Mouse (Mus musculus) G1E (cell line): Measurements from ENCODE around the gene Pgrmc2. TPM values are rescaled to one million over a fixed set of nuclear protein-coding genes. Genes with fewer than 3 reads are reported as not detected.

ENCODE experiments used
- ATAC-seq: 2 replicates; pipeline ENCODE4 v1.8.0; 2016; ENCODE audit warnings: mild to moderate bottlenecking; ENCODE audit not compliant: insufficient number of reproducible peaks, poor library complexity, low FRiP score, severe bottlenecking; ENCODE audit errors: extremely low read depth
- DNase-seq: peaks from one replicate; pipeline ENCODE4 v3.0.0; 2012; ENCODE audit warnings: low spot score
- H3K27me3 ChIP-seq: 2 replicates; pipeline ENCODE4 v1.6.1; 2012; ENCODE audit warnings: mild to moderate bottlenecking, low read length, inconsistent platforms; ENCODE audit not compliant: insufficient read depth
- H3K36me3 ChIP-seq: replicated peaks from 2 replicates; pipeline ENCODE3; 2012; ENCODE audit warnings: mild to moderate bottlenecking, inconsistent platforms
- H3K4me1 ChIP-seq: 2 replicates; pipeline ENCODE4 v1.6.1; 2012; ENCODE audit warnings: low read depth, low read length, inconsistent platforms, mixed read lengths; ENCODE audit not compliant: insufficient read depth
- H3K4me3 ChIP-seq: 2 replicates; pipeline ENCODE4 v1.5.1; 2012; ENCODE audit warnings: low read depth, mild to moderate bottlenecking, inconsistent platforms, low read length, moderate library complexity, mixed read lengths
- H3K9me3 ChIP-seq: replicated peaks from 2 replicates; pipeline ENCODE4 v1.6.1; 2012; ENCODE audit warnings: inconsistent platforms
- CTCF ChIP-seq: IDR thresholded peaks from 2 replicates; pipeline ENCODE4 v1.5.1; 2012; ENCODE audit warnings: low read depth, low read length, inconsistent platforms, mixed read lengths
- GATA1 ChIP-seq: IDR thresholded peaks from 2 replicates; pipeline ENCODE4 v1.6.1; 2012; ENCODE audit warnings: borderline replicate concordance, low read length, inconsistent platforms, mixed read lengths
- GATA2 ChIP-seq: IDR thresholded peaks from 2 replicates; pipeline ENCODE4 v1.6.1; 2012; ENCODE audit warnings: low read depth, low read length, inconsistent platforms, borderline replicate concordance
- POLR2AphosphoS5 ChIP-seq: IDR thresholded peaks from 2 replicates; pipeline ENCODE4 v1.6.1; 2012; ENCODE audit warnings: low read depth, low read length, inconsistent platforms; ENCODE audit not compliant: insufficient replicate concordance
- TAL1 ChIP-seq: conservative IDR thresholded peaks from 2 replicates; pipeline ENCODE4 v1.6.1; 2012; ENCODE audit warnings: low read depth, low read length, inconsistent platforms, mixed read lengths
- polyA plus RNA-seq: library from polyadenylated mRNA; stranded (reverse); fragments of >175 nt; gene quantifications from 2 replicates; pipeline ENCODE4 v1.2.3, GENCODE M21; 2012
- total RNA-seq, 2 experiments: library from RNA; stranded (forward) in 1 of 2; stranded (reverse) in 1 of 2; fragments of 200-1000 nt in 1 of 2; fragments of >200 nt in 1 of 2; fragmentation: Nextera tagmentation in 1 of 2; gene quantifications; 2 replicates each; pipeline ENCODE4 v1.2.3; 2014 to 2017

Gene Pgrmc2
- total and polyA plus RNA-seq, 3 experiments: 14.0 to 20.2 (median 15.4) TPM

GRCm38 (mm10) chr3:41043756-41044354 lies 39.0 kb downstream of the Pgrmc2 start:
- no peak overlapping the region for H3K4me3 ChIP-seq
- no peak for ATAC-seq

GRCm38 (mm10) chr3:41042195-41042938 lies 40.5 kb downstream of the Pgrmc2 start:
- Histone ChIP-seq H3K27me3 (peaks cover 6% of the 10 kb centered on the region; the same call in 1 of the 2 replicates), H3K4me1 (peaks cover 2% of the 10 kb centered on the region; the same call in 1 of the 2 replicates), H3K9me3 (no peaks in the 10 kb centered on the region), H3K4me3 (no peak overlapping the region), H3K36me3 (no peaks in the 10 kb centered on the region)
- ATAC-seq (peak; percentile 49; the same call in 1 of the 2 replicates), DNase-seq (no peak)
- no peak for TF ChIP-seq CTCF
- TF ChIP-seq GATA2: no peak
- no peak for TF ChIP-seq GATA1
- TF ChIP-seq POLR2AphosphoS5: no peak
- TF ChIP-seq TAL1: no peak

More at GRCm38 (mm10) chr3:41043756-41044354, 39.0 kb downstream of the Pgrmc2 start:
- H3K4me1 ChIP-seq: peaks cover 5% of the 10 kb centered on the region
- TF ChIP-seq TAL1 (no peak), GATA2 (no peak), POLR2AphosphoS5 (no peak), CTCF (no peak), GATA1 (no peak)
- no peaks in the 10 kb centered on the region for H3K9me3 ChIP-seq
- H3K27me3 ChIP-seq: peaks cover 10% of the 10 kb centered on the region; the same call in 1 of the 2 replicates
- no peak for DNase-seq
- no peaks in the 10 kb centered on the region for H3K36me3 ChIP-seq

- Histone ChIP-seq H3K36me3 (no peaks in the 10 kb centered on the region), H3K9me3 (no peaks in the 10 kb centered on the region), H3K4me1 (peaks cover 2% of the 10 kb centered on the region; the same call in 1 of the 2 replicates), H3K4me3 (no peak overlapping the region), H3K27me3 (peaks cover 3% of the 10 kb centered on the region; the same call in 1 of the 2 replicates)
- no peak for DNase-seq
- no peak for ATAC-seq
- TF ChIP-seq GATA2 (no peak), GATA1 (no peak), CTCF (no peak), POLR2AphosphoS5 (no peak), TAL1 (no peak)
These were observed 41.6 kb downstream of the Pgrmc2 start for GRCm38 (mm10) chr3:41041241-41041640.

- DNase-seq (no peak), ATAC-seq (no peak)
- no peaks in the 10 kb centered on the region for H3K9me3 ChIP-seq
- no peaks in the 10 kb centered on the region for H3K4me1 ChIP-seq
- H3K27me3 ChIP-seq: no peaks in the 10 kb centered on the region
- TF ChIP-seq POLR2AphosphoS5 (no peak), TAL1 (no peak), GATA2 (no peak), GATA1 (no peak), CTCF (no peak)
- H3K4me3 ChIP-seq: no peak overlapping the region
- H3K36me3 ChIP-seq: peaks cover under 1% of the 10 kb centered on the region
These were observed 44.4 kb downstream of the Pgrmc2 start for GRCm38 (mm10) chr3:41038297-41038916.

GRCm38 (mm10) chr3:41031286-41032210 lies 51.3 kb downstream of the Pgrmc2 start:
- DNase-seq (no peak), ATAC-seq (no peak)
- Histone ChIP-seq H3K4me1 (no peaks in the 10 kb centered on the region), H3K36me3 (peaks cover 8% of the 10 kb centered on the region), H3K27me3 (no peaks in the 10 kb centered on the region), H3K4me3 (no peak overlapping the region), H3K9me3 (no peaks in the 10 kb centered on the region)
- TF ChIP-seq TAL1 (no peak), POLR2AphosphoS5 (no peak), CTCF (no peak), GATA1 (no peak), GATA2 (no peak)
